Mouse (Mus musculus) midbrain, embryonic 15.5 days (tissue): Measurements from ENCODE around the gene Cep164. TPM values are rescaled to one million over a fixed set of nuclear protein-coding genes. Genes with fewer than 3 reads are reported as not detected.
A peak's percentile ranks its signal among the peaks of the same experiment; 100 is the strongest.
"Not testable (repeated sequence)": the region's sequence is repeated elsewhere in the genome, so short reads cannot be mapped to it uniquely, and the experiment has no call there.

Experiments
- ATAC-seq: fragments of 200-750 bp; cut with Nextera tagmentation; replicated peaks from 2 replicates; pipeline ENCODE4 v1.8.0; 2017; ENCODE audit warnings: moderate TSS enrichment
- H3K27ac ChIP-seq: fragments of 300-500 bp; sonication (generic); 2 replicates; pipeline ENCODE4 v1.5.1; 2015; ENCODE audit warnings: mild to moderate bottlenecking, inconsistent platforms
- H3K27me3 ChIP-seq: fragments of 300-500 bp; sonication (generic); replicated peaks from 2 replicates; pipeline ENCODE4 v1.6.1; 2015; ENCODE audit warnings: inconsistent platforms
- H3K36me3 ChIP-seq: fragments of 300-500 bp; sonication (generic); replicated peaks from 2 replicates; pipeline ENCODE4 v1.6.1; 2015; ENCODE audit warnings: inconsistent platforms
- H3K4me1 ChIP-seq: fragments of 300-500 bp; sonication (generic); 2 replicates; pipeline ENCODE4 v1.6.1; 2015; ENCODE audit warnings: inconsistent platforms
- H3K4me2 ChIP-seq: fragments of 300-500 bp; sonication (generic); 2 replicates; pipeline ENCODE4 v1.6.1; 2015; ENCODE audit warnings: inconsistent platforms, mild to moderate bottlenecking, moderate library complexity
- H3K4me3 ChIP-seq: fragments of 300-500 bp; sonication (generic); 2 replicates; pipeline ENCODE4 v1.5.1; 2015; ENCODE audit warnings: mild to moderate bottlenecking, inconsistent platforms
- H3K9ac ChIP-seq: fragments of 300-500 bp; sonication (generic); 2 replicates; pipeline ENCODE4 v1.6.1; 2015; ENCODE audit warnings: mild to moderate bottlenecking, inconsistent platforms
- H3K9me3 ChIP-seq: fragments of 300-500 bp; sonication (generic); 2 replicates; pipeline ENCODE4 v1.6.1; 2016; ENCODE audit warnings: inconsistent platforms
- WGBS: fragments of 180-500 bp; shearing (Covaris S2); methylation state at CpG from one replicate; pipeline ENCODE4 v1.1.7; 2015; ENCODE audit warnings: mixed read lengths; 5-methylcytosine and 5-hydroxymethylcytosine counted together
- polyA plus RNA-seq: library from polyadenylated mRNA; unstranded; fragments of >200 nt; fragmentation: Nextera tagmentation; extraction: Ambion mirVana; gene quantifications from 2 replicates; pipeline ENCODE4 v1.2.1, GENCODE M21; 2015

Cep164 gene
- polyA plus RNA-seq, 1 experiment from 2014 or later, result 15.9 TPM

GRCm38 (mm10) chr9:45776176-45776575, 52.3 kb downstream of the Cep164 start:
- not testable (repeated sequence) for H3K27ac ChIP-seq, H3K9ac ChIP-seq, ATAC-seq, H3K4me3 ChIP-seq, H3K9me3 ChIP-seq, H3K4me1 ChIP-seq, H3K4me2 ChIP-seq, H3K27me3 ChIP-seq
- 82% methylated on average over 3 of the region's 3 CpGs for WGBS
- H3K36me3 ChIP-seq, result peaks cover 40% of the 10 kb centered on the region; the same call in 1 of the 2 replicates

- Histone ChIP-seq H3K9me3 (no peaks in the 10 kb centered on the region), H3K4me1 (no peaks in the 10 kb centered on the region), H3K9ac (no peak overlapping the region), H3K27ac (no peak overlapping the region), H3K4me3 (no peak overlapping the region), H3K36me3 (peaks cover 44% of the 10 kb centered on the region; the same call in 1 of the 2 replicates), H3K4me2 (no peak overlapping the region), H3K27me3 (no peaks in the 10 kb centered on the region)
- WGBS, result 86% methylated on average over 6 of the region's 6 CpGs
- ATAC-seq, result no peak
These were observed 54.4 kb downstream of the Cep164 start for GRCm38 (mm10) chr9:45774088-45774487.

DNA sequence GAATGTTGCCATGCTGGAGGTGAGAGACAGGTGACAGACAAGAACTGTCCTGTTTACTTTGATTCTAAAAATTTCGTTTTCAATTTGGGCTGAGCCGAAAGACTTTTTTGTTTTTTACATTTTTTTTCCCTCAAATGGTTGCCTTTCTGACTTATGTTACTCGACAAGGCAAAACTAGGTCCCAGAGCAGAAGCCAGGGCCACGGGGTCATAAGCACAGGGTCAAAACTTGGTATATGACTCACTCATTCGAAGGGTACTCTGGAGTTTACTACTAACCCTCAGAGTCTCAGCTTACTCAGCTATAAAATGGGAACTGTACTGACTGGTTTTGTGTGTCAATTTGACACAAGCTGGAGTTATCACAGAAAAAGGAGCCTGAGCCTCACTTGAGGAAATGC, 58.9 kb downstream of the Cep164 start:
- no peak overlapping the region for H3K4me3 ChIP-seq
- 95% methylated on average over 5 of the region's 5 CpGs for WGBS
- no peak overlapping the region for H3K4me2 ChIP-seq
- H3K9ac ChIP-seq, result no peak overlapping the region
- no peak for ATAC-seq
- no peak overlapping the region for H3K27ac ChIP-seq
- H3K27me3 ChIP-seq, result no peaks in the 10 kb centered on the region
- 0 out of 2 replicates have a peak, but pooled peaks cover 28% of the 10 kb centered on the region for H3K36me3 ChIP-seq
- H3K4me1 ChIP-seq, result no peaks in the 10 kb centered on the region
- H3K9me3 ChIP-seq, result no peaks in the 10 kb centered on the region

- Histone ChIP-seq H3K4me1 (no peaks in the 10 kb centered on the region), H3K27me3 (no peaks in the 10 kb centered on the region), H3K27ac (no peak overlapping the region), H3K36me3 (0 out of 2 replicates have a peak, but pooled peaks cover 17% of the 10 kb centered on the region), H3K9me3 (no peaks in the 10 kb centered on the region), H3K9ac (no peak overlapping the region), H3K4me3 (no peak overlapping the region), H3K4me2 (no peak overlapping the region)
- WGBS, result 86% methylated on average over 18 of the region's 18 CpGs
- no peak for ATAC-seq
These were observed 60.1 kb downstream of the Cep164 start for GRCm38 (mm10) chr9:45768421-45768820.

- Histone ChIP-seq H3K9ac (no peak overlapping the region), H3K9me3 (no peaks in the 10 kb centered on the region), H3K27me3 (no peaks in the 10 kb centered on the region), H3K36me3 (0 out of 2 replicates have a peak, but pooled peaks cover 12% of the 10 kb centered on the region), H3K4me3 (no peak overlapping the region), H3K4me1 (no peaks in the 10 kb centered on the region), H3K4me2 (no peak overlapping the region), H3K27ac (no peak overlapping the region)
- 88% methylated on average over 8 of the region's 8 CpGs for WGBS
- ATAC-seq, result no peak
These were observed 61.3 kb downstream of the Cep164 start for GRCm38 (mm10) chr9:45767155-45767554.

DNA sequence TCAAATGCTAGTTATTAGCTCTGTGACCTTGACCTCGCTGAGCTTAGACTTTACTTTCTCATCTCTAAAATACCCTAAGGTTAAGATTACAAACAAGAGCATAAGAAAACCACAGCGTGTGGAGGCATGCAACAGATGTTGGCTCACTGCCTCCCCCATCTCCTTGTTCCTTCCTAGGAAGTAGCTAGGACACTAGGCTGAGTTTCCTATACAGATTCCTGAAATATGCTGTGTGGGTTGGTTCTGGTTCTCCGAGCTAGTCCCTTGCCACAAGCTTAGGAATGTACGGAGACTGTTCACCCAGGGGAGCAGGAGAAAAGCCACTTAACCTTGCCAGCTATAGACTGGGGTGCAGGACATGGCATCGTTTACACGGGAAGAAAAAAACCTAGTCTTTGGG, 62.3 kb downstream of the Cep164 start:
- H3K9me3 ChIP-seq, result no peaks in the 10 kb centered on the region
- H3K4me2 ChIP-seq, result no peak overlapping the region
- H3K4me1 ChIP-seq, result no peaks in the 10 kb centered on the region
- H3K9ac ChIP-seq, result no peak overlapping the region
- no peak overlapping the region for H3K27ac ChIP-seq
- H3K4me3 ChIP-seq, result no peak overlapping the region
- H3K36me3 ChIP-seq, result 0 out of 2 replicates have a peak, but pooled peaks cover 8% of the 10 kb centered on the region
- no peaks in the 10 kb centered on the region for H3K27me3 ChIP-seq
- no peak for ATAC-seq
- WGBS, result 83% methylated on average over 6 of the region's 6 CpGs

DNA sequence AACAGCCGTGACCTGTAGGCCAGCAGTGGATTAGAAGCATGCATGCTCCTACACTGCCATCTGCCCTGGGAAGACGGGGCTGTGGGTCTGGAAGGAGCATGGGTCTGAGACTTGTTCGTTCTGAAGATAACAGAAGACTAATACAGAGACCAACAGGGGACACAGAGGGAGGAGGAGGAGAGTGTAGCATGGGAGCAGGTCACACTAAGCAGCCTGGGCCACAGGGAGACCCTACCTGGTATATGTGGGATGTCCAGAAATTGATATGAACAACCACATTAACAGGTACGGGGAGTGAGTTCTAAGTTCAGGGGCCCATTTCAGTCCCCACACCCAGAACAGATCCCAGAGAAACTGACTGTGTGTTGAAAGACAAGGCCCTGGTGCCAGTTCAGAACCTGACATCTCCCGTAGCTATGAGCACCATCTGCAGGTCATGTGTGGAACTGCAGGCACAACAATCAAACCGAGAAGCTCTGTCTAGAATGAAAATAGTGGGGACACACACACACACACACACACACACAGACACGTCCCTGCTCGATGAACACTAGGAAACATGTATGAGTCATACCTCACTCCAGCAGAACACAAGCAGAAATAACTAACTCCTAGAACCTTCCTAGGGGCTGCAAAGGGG, 73.9 kb downstream of the Cep164 start:
- peaks cover 4% of the 10 kb centered on the region; the same call in 1 of the 2 replicates for H3K4me1 ChIP-seq
- H3K9ac ChIP-seq, result no peak overlapping the region
- H3K27me3 ChIP-seq, result no peaks in the 10 kb centered on the region
- H3K9me3 ChIP-seq, result no peaks in the 10 kb centered on the region
- no peak overlapping the region for H3K4me2 ChIP-seq
- 37% methylated on average over 8 of the region's 8 CpGs for WGBS
- no peak overlapping the region for H3K4me3 ChIP-seq
- ATAC-seq, result peak; percentile 52
- H3K27ac ChIP-seq, result peak overlapping the region; percentile 39; the same call in 1 of the 2 replicates
- peaks cover 3% of the 10 kb centered on the region; the same call in 1 of the 2 replicates for H3K36me3 ChIP-seq

DNA sequence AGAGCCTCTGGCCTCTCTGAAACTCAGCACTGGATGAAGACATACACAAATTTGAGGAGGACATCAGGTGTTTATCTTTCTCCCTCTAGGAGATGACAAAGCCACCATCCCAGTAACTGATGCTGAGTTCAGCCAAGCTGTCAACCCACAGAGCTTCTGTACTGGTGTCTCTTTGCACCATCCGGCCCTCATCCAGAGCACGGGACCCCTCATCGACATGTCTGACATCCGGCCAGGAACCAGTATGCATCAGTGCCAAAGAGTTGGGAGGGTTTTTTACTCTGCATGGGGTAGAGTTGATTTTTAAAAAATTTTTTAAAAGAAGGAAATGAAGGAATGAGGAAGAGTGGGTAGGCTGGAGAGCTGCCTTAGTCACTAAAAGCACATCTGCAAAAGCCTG, 78.6 kb downstream of the Cep164 start:
- Histone ChIP-seq H3K36me3 (peaks cover 3% of the 10 kb centered on the region; the same call in 1 of the 2 replicates), H3K9me3 (no peaks in the 10 kb centered on the region), H3K4me1 (peaks cover 4% of the 10 kb centered on the region; the same call in 1 of the 2 replicates), H3K27ac (no peak overlapping the region), H3K9ac (no peak overlapping the region), H3K4me2 (no peak overlapping the region), H3K27me3 (no peaks in the 10 kb centered on the region), H3K4me3 (no peak overlapping the region)
- no peak for ATAC-seq
- WGBS, result 97% methylated on average over 4 of the region's 4 CpGs

- ATAC-seq, result no peak
These were observed 83.0 kb downstream of the Cep164 start for GRCm38 (mm10) chr9:45745451-45745850.

DNA sequence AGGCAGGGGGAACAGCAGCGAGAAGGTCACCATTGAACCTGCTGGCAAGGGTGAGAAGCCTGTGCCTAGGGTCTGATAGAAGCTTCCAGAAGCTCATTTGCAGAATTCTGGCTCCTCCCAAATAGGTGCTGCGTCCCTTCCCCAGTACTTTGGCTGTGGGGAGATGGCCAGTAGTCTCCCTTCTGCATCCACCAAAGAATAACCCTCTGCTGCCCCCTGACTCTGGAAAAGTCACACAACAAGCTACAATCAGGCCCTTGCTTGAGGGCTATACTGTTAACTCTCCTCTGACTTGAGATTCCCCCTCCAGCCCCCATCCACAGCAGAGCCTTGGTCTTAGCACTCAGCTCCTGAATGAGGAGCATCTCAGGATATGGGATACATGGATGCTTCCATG, 87.9 kb downstream of the Cep164 start:
- Histone ChIP-seq H3K36me3 (no peaks in the 10 kb centered on the region), H3K27me3 (no peaks in the 10 kb centered on the region), H3K4me3 (no peak overlapping the region), H3K27ac (peak overlapping the region; percentile 88), H3K9ac (no peak overlapping the region), H3K4me2 (no peak overlapping the region), H3K9me3 (no peaks in the 10 kb centered on the region), H3K4me1 (peaks cover 28% of the 10 kb centered on the region)
- 0 out of 2 replicates have a peak, but pooled peaks have one; percentile 21 for ATAC-seq
- WGBS, result 48% methylated on average over 2 of the region's 2 CpGs

More at GRCm38 (mm10) chr9:45745451-45745850, 83.0 kb downstream of the Cep164 start:
- no peak overlapping the region for H3K9ac ChIP-seq
- no peaks in the 10 kb centered on the region for H3K9me3 ChIP-seq
- H3K4me3 ChIP-seq, result no peak overlapping the region
- H3K27ac ChIP-seq, result no peak overlapping the region
- H3K4me1 ChIP-seq, result peaks cover 2% of the 10 kb centered on the region
- peaks cover 3% of the 10 kb centered on the region; the same call in 1 of the 2 replicates for H3K36me3 ChIP-seq
- no peaks in the 10 kb centered on the region for H3K27me3 ChIP-seq
- WGBS, result 62% methylated on average over 7 of the region's 7 CpGs
- no peak overlapping the region for H3K4me2 ChIP-seq

DNA sequence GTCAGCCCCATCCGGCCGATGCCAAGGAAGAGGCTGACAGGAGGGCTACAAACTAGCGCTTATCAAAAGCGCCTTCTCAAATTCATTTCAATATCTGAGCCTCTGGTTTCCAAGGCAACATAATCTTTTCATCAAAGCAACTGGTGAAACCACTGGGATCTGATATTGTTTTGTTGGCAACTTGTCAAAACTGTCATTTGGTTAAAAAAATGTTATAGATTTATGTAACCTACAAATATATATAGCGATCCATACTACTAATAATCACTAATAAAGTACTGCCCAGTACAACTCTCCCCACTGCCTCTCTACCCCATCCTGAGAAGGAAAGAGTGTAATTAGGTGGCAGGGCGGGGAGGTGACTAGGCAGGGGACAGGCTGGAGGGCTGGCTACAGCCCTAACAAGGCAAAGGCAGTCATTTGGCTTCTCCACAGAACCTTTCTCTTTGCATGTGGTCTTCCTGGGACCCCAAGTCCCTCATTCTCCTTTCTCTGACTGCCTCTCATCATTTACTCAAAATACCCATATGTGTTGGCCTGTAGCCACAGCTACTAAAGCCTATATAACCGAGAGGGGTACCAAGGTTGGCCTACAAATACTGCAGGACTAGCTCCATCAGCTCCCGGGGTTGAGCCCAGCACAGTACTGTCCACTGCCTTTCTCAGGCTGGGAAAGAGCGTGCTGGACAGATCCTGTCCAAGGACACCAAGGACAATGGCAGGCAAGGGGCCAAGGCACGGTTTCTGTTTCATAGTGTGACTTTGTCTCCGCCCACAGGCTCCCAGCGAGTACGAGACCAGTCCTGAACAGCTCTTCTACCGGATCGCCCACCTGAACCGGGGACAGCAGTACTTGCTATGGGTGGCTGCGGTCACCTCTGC, 88.5 kb downstream of the Cep164 start:
- Histone ChIP-seq H3K27ac (peak overlapping the region; percentile 88), H3K9ac (no peak overlapping the region), H3K27me3 (no peaks in the 10 kb centered on the region), H3K4me2 (peak overlapping the region; percentile 30), H3K4me1 (peaks cover 28% of the 10 kb centered on the region), H3K36me3 (no peaks in the 10 kb centered on the region), H3K4me3 (no peak overlapping the region), H3K9me3 (no peaks in the 10 kb centered on the region)
- peak; percentile 72 for ATAC-seq
- WGBS, result 47% methylated on average over 17 of the region's 17 CpGs

GRCm38 (mm10) chr9:45739001-45739701, 89.3 kb downstream of the Cep164 start:
- peak overlapping the region; percentile 88 for H3K27ac ChIP-seq
- ATAC-seq, result peak; percentile 77
- no peaks in the 10 kb centered on the region for H3K36me3 ChIP-seq
- peak overlapping the region; percentile 30 for H3K4me2 ChIP-seq
- peak overlapping the region; percentile 17; the same call in 1 of the 2 replicates for H3K9ac ChIP-seq
- no peaks in the 10 kb centered on the region for H3K27me3 ChIP-seq
- 36% methylated on average over 12 of the region's 12 CpGs for WGBS
- no peaks in the 10 kb centered on the region for H3K9me3 ChIP-seq
- no peak overlapping the region for H3K4me3 ChIP-seq
- peaks cover 28% of the 10 kb centered on the region for H3K4me1 ChIP-seq
